Mouse (Mus musculus) limb, embryonic 11.5 days (tissue): ENCODE data around the gene Ggnbp2. TPM values are rescaled to one million over a fixed set of nuclear protein-coding genes. Genes with fewer than 3 reads are reported as not detected.

Experiments used
- ATAC-seq: fragments of 200-750 bp; cut with Nextera tagmentation; 2 replicates; pipeline ENCODE4 v1.8.0; 2017; ENCODE audit warnings: low read depth; ENCODE audit not compliant: insufficient number of reproducible peaks, low FRiP score, low TSS enrichment
- DNase-seq: peaks from one replicate; pipeline ENCODE4 v3.0.0-alpha.2; 2015; ENCODE audit warnings: low spot score
- H3K27ac ChIP-seq: fragments of 300-500 bp; sonication (generic); replicated peaks from 2 replicates; pipeline ENCODE4 v1.5.1; 2014; ENCODE audit warnings: low read depth, mild to moderate bottlenecking, low read length
- H3K27me3 ChIP-seq: fragments of 300-500 bp; sonication (generic); 2 replicates; pipeline ENCODE4 v1.6.1; 2014; ENCODE audit warnings: mild to moderate bottlenecking, low read length, mixed read lengths; ENCODE audit not compliant: control insufficient read depth, insufficient read depth
- H3K36me3 ChIP-seq: fragments of 300-500 bp; sonication (generic); 2 replicates; pipeline ENCODE4 v1.6.1; 2014; ENCODE audit warnings: mild to moderate bottlenecking, low read length, moderate library complexity, mixed read lengths; ENCODE audit not compliant: control insufficient read depth, insufficient read depth
- H3K4me1 ChIP-seq: fragments of 300-500 bp; sonication (generic); 2 replicates; pipeline ENCODE4 v1.6.1; 2014; ENCODE audit warnings: low read length, mixed read lengths; ENCODE audit not compliant: control insufficient read depth, insufficient read depth
- H3K4me2 ChIP-seq: fragments of 300-500 bp; sonication (generic); 2 replicates; pipeline ENCODE4 v1.6.1; 2014; ENCODE audit warnings: low read depth, mild to moderate bottlenecking, moderate library complexity; ENCODE audit not compliant: severe bottlenecking
- H3K4me3 ChIP-seq: fragments of 300-500 bp; sonication (generic); 2 replicates; pipeline ENCODE4 v1.5.1; 2014; ENCODE audit warnings: low read depth, low read length
- H3K9ac ChIP-seq: fragments of 300-500 bp; sonication (generic); 2 replicates; pipeline ENCODE4 v1.6.1; 2014; ENCODE audit warnings: mild to moderate bottlenecking, low read length
- H3K9me3 ChIP-seq: fragments of 300-500 bp; sonication (generic); 2 replicates; pipeline ENCODE4 v1.6.1; 2016; ENCODE audit warnings: low read length; ENCODE audit not compliant: control insufficient read depth
- WGBS: fragments of 180-500 bp; shearing (Covaris S2); extraction: QIAGEN DNeasy Blood & Tissue Kit; methylation state at CpG from one replicate; pipeline ENCODE4 v1.1.7; 2014; 5-methylcytosine and 5-hydroxymethylcytosine counted together
- polyA plus RNA-seq: library from polyadenylated mRNA; unstranded; fragments of >200 nt; fragmentation: Nextera tagmentation; extraction: Ambion mirVana; gene quantifications from 2 replicates; pipeline ENCODE4 v1.2.1, GENCODE M21; 2014

Ggnbp2 gene
- polyA plus RNA-seq, 1 experiment from 2014 or later, result 69.3 TPM

DNA sequence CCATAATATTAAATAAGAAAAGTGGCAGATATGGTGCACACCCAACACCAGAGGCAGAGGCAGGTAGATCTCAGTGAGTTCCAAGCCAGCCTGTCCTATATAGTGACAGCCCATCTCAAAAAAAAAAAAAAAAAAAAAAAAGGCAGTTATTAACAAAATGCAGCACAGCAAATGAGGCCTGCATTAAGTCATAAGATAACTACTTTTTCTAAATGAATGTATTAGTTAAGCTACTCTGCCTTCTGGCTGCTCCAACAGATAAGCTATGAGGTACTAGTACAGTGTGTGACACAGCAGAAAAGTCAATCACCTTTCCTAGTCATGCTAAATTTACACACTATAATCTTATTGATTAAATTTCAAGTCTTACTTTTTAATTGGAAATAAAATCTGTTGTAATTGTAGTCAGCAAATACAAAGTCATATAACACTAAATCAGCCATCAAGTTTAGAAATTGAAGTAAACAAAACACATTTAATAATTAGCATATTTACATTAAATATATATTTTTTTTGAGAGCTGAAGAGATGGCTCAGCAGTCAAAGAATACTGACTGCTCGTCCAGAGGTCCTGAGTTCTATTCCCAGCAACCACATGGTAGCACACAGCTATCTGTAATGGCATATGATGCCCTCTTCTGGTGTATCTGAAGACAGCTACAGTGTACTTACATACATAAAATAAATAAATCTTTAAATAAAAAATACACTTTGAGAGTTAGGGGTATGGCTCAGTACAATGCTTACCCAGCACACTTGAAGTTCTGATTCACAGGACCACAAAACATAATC lies 2.6 kb upstream of the Ggnbp2 start:
- no peak overlapping the region for H3K27ac ChIP-seq
- no peaks in the 10 kb centered on the region for H3K36me3 ChIP-seq
- H3K9me3 ChIP-seq, result no peaks in the 10 kb centered on the region
- no peak overlapping the region for H3K9ac ChIP-seq
- WGBS, result 66% methylated on average over 1 of the region's 1 CpGs
- H3K27me3 ChIP-seq, result no peaks in the 10 kb centered on the region
- H3K4me1 ChIP-seq, result no peaks in the 10 kb centered on the region
- no peak overlapping the region for H3K4me3 ChIP-seq
- ATAC-seq (no peak), DNase-seq (no peak)
- no peak overlapping the region for H3K4me2 ChIP-seq

DNA sequence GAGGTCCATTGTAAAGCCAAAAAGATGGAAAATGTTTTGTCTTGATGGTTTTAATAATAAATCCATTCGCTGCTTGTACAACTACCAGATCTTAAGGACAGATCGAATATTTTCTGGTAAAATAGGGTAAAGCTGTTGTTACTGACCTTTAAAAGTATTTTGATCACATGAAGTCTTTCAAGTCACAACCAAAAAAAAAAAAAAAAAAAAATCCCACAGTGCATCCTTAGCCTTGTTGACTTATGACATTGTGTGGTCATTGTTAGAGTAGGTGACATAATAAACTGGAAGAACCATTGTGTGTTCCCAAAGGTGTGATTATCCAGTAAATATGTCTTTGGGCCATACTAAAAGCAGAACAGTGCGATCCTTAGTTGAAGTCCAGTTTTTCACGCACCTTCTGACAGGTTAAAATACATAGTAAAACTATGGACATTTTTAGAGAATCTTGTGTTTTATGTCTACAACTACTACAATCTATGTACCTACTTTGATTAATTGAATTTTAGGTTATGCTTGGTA lies 992 bp upstream of the Ggnbp2 start:
- Histone ChIP-seq H3K4me1 (peaks cover 6% of the 10 kb centered on the region), H3K9me3 (no peaks in the 10 kb centered on the region), H3K9ac (peak overlapping the region; percentile 95), H3K36me3 (no peaks in the 10 kb centered on the region), H3K27me3 (no peaks in the 10 kb centered on the region), H3K4me3 (peak overlapping the region; percentile 88), H3K27ac (no peak overlapping the region), H3K4me2 (peak overlapping the region; percentile 77)
- no peak for DNase-seq
- WGBS, result 79% methylated on average over 4 of the region's 4 CpGs
- ATAC-seq, result no peak

DNA sequence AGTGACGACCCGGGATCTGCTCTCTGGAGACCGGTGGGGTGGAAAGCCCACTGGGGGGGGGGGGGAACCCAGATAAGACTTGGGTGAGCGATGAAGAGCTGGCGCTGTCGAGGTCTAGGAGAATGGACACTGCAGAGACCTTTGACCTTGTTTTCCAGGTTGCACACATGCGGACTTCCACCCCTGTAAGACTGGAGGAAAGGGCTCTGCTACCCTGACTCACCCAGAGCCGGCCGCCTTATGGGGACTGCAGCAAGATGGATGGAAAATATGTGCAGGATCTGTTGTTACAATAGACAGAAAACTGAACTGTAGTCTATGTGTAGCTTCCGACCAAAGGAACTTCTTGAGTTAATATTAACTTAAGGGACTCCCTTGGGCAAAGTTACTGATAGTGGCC lies 429 bp upstream of the Ggnbp2 start:
- peak overlapping the region; percentile 77 for H3K4me2 ChIP-seq
- H3K9me3 ChIP-seq, result no peaks in the 10 kb centered on the region
- H3K9ac ChIP-seq, result peak overlapping the region; percentile 95
- H3K36me3 ChIP-seq, result no peaks in the 10 kb centered on the region
- H3K4me3 ChIP-seq, result peak overlapping the region; percentile 88
- DNase-seq (no peak), ATAC-seq (peak; percentile 61)
- no peaks in the 10 kb centered on the region for H3K27me3 ChIP-seq
- peaks cover 6% of the 10 kb centered on the region for H3K4me1 ChIP-seq
- peak overlapping the region; percentile 98 for H3K27ac ChIP-seq
- WGBS, result 1% methylated on average over 10 of the region's 10 CpGs

DNA sequence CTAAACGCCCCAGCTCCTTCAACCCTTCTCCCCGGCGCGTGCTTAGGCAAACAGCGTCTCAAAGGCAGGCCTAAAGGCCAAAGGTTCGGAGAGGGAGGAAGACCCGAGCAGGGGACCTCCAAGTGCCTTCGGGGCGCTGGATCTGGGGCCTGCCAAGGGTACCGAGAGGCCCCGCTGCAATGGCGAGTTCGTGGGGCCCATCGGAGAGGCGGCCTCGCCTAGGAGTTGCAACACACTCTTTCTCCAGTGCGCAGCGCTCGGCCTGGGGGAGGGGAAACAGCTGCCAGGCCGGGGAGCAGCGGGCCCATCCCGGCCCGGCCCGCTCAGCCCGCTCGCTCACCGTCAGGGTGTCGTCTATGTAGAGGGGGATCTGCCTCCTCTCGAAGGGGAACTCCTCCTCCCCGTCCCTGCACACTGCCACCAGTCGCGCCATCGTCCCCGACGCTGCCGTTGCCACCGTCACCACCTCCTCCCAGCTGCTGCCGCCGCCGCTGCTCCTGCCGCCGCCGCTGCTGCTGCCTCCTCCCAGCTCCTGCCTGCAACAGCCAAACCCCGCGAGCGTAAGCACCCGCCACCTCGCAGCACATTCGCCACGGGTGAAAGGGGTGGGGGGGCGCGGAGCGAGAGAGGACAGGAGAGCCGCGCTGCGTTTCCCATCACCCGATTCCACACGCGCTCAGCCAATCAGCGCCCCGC lies 932 bp downstream of the Ggnbp2 start:
- Histone ChIP-seq H3K9ac (peak overlapping the region; percentile 89), H3K4me3 (peak overlapping the region; percentile 88), H3K27ac (peak overlapping the region; percentile 89), H3K36me3 (no peaks in the 10 kb centered on the region), H3K4me1 (peaks cover 6% of the 10 kb centered on the region), H3K9me3 (no peaks in the 10 kb centered on the region), H3K4me2 (peak overlapping the region; percentile 84), H3K27me3 (no peaks in the 10 kb centered on the region)
- ATAC-seq, result peak; percentile 79
- WGBS, result under 1% methylated on average over 58 of the region's 61 CpGs
- DNase-seq, result peak; percentile 98

DNA sequence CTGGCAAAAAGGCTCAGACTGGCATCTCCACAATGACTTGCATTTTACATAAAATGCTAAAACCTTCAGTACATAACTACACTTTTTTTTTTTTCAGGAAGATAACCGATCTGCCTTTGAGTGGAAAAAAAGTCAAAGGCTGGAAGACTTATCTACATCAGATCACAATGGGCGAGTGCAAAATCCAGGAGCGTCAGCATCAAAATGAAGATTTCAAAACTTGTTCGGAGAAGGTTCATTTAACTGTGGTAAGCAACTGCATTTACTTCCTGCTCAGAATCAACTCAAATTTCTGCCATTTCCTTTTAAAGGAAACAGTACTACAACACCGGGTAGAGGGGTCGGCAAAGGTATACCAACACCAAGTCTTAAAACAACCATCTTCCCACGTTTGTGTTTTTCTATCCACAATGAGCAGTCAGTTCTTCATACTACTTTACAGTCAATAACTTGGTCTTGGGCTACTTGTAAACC lies 1.8 kb downstream of the Ggnbp2 start:
- peak overlapping the region; percentile 88 for H3K4me3 ChIP-seq
- H3K4me2 ChIP-seq, result peak overlapping the region; percentile 84
- DNase-seq, result no peak
- peaks cover 6% of the 10 kb centered on the region for H3K4me1 ChIP-seq
- H3K27ac ChIP-seq, result no peak overlapping the region
- WGBS, result 18% methylated on average over 7 of the region's 7 CpGs
- H3K36me3 ChIP-seq, result no peaks in the 10 kb centered on the region
- no peaks in the 10 kb centered on the region for H3K9me3 ChIP-seq
- no peak for ATAC-seq
- H3K27me3 ChIP-seq, result no peaks in the 10 kb centered on the region
- peak overlapping the region; percentile 89 for H3K9ac ChIP-seq

DNA sequence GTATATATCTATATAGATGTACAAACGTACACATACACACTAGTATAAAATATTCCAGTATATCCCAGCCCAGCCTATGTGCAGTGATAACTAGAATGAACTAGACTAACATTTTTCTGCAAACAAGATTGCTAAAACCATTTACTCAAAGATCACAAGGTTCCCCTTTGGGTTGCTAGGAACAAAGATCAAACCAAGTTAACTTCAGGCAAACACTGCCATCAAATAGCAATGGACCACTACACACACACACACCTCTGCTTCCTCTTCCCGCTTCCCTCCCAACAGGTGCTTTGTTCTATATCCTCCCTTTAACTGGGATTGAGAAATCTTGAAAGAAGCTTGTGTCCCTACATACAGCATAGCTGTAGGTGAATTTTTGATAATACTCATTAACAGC lies 3.0 kb downstream of the Ggnbp2 start:
- no peak overlapping the region for H3K4me3 ChIP-seq
- 90% methylated on average over 2 of the region's 2 CpGs for WGBS
- H3K36me3 ChIP-seq, result no peaks in the 10 kb centered on the region
- DNase-seq (no peak), ATAC-seq (no peak)
- peaks cover 6% of the 10 kb centered on the region for H3K4me1 ChIP-seq
- 0 out of 2 replicates have a peak overlapping the region, but pooled peaks have one; percentile 16 for H3K4me2 ChIP-seq
- no peaks in the 10 kb centered on the region for H3K27me3 ChIP-seq
- H3K27ac ChIP-seq, result no peak overlapping the region
- H3K9me3 ChIP-seq, result no peaks in the 10 kb centered on the region
- H3K9ac ChIP-seq, result no peak overlapping the region

DNA sequence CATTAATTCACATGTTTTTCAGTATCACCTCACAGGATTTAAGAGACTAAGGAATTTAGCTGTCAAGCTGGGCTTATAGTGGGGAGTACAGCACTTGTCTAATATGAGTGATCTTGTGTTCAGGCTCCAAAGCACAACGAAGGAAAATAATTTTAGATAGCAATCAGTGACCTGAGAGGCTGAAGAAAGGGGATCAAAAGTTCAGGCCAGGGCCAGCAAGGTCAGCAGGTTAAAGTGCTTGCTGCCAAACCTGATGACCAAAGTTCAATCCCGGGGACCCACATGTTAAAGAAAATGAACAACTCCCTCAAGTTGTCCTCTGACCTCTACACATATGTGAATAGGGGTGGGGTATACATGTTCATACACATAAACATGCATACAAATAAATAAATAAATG lies 5.3 kb downstream of the Ggnbp2 start:
- WGBS, result 59% methylated on average over 2 of the region's 2 CpGs
- Histone ChIP-seq H3K36me3 (no peaks in the 10 kb centered on the region), H3K9me3 (no peaks in the 10 kb centered on the region), H3K4me1 (peaks cover 6% of the 10 kb centered on the region), H3K27ac (no peak overlapping the region), H3K9ac (no peak overlapping the region), H3K4me2 (no peak overlapping the region), H3K4me3 (no peak overlapping the region), H3K27me3 (no peaks in the 10 kb centered on the region)
- DNase-seq (no peak), ATAC-seq (no peak)

DNA sequence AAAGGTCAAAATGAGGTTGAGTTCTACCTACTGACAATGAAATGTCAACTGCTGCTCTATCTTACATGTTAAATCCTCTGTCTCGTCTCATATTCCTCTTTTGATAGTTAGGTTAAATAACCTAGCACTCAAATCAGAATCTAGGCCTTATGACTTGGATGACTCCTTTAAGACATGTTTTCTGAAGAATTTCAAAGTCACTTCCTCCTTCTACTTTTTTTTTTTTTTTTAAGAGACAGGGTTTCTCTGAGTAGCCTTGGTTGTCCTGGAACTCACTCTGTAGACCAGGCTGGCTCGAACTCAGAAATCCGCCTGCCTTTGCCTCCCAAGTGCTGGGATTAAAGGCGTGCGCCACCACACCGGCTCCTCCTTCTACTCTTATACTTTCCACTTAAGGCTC lies 15.3 kb downstream of the Ggnbp2 start:
- ATAC-seq, result no peak
- Histone ChIP-seq H3K4me1 (no peaks in the 10 kb centered on the region), H3K9me3 (no peaks in the 10 kb centered on the region), H3K9ac (no peak overlapping the region), H3K36me3 (peaks cover 19% of the 10 kb centered on the region), H3K27ac (no peak overlapping the region), H3K27me3 (no peaks in the 10 kb centered on the region), H3K4me3 (no peak overlapping the region), H3K4me2 (no peak overlapping the region)
- DNase-seq, result no peak
- WGBS, result 94% methylated on average over 6 of the region's 6 CpGs
